Mouse (Mus musculus): ENCODE results near the gene Hspa1b. TPM values are rescaled to one million over a fixed set of nuclear protein-coding genes. Genes with fewer than 3 reads are reported as not detected.
"Not testable (repeated sequence)": the region's sequence is repeated elsewhere in the genome, so short reads cannot be mapped to it uniquely, and the experiment has no call there.

Hspa1b gene
- polyA plus RNA-seq, 1 experiment from 2014 or later = 3.0 TPM

- Histone ChIP-seq H3K4me3 (ENCODE audit: low read depth, low read length) (peak overlapping the region; percentile 74), H3K27me3 (ENCODE audit: control insufficient read depth, insufficient read depth, low read length) (no peaks in the 10 kb centered on the region), H3K27ac (replicated peaks) (peak overlapping the region; percentile 4; the same call in 1 of the 2 replicates), H3K4me1 (replicated peaks; ENCODE audit: control insufficient read depth, insufficient read depth) (peaks cover 5% of the 10 kb centered on the region; the same call in 1 of the 2 replicates), H3K36me3 (ENCODE audit: control insufficient read depth, insufficient read depth, low read length) (0 out of 2 replicates have a peak, but pooled peaks cover 7% of the 10 kb centered on the region), H3K4me2 (replicated peaks; ENCODE audit: low read depth) (peak overlapping the region; percentile 64), H3K9me3 (ENCODE audit: control insufficient read depth, low read length) (no peaks in the 10 kb centered on the region), H3K9ac (ENCODE audit: low read length) (peak overlapping the region; percentile 83)
- DNase-seq (ENCODE audit: low spot score) (no peak), ATAC-seq (ENCODE audit: low FRiP score, low TSS enrichment) (no peak)
- TF ChIP-seq EP300 (optimal IDR thresholded peaks at IDR 0.05) = no peak
- peak; percentile 48 for TF ChIP-seq CTCF (IDR thresholded peaks at IDR 0.05; ENCODE audit: low read depth)
- WGBS = 25% methylated on average over 10 of the region's 10 CpGs
These were observed 8.3 kb downstream of the Hspa1b start for GRCm38 (mm10) chr17:34950514-34951455.

- 32% methylated on average over 4 of the region's 4 CpGs for WGBS
- H3K4me1 ChIP-seq (replicated peaks; ENCODE audit: control insufficient read depth, insufficient read depth) = peaks cover 5% of the 10 kb centered on the region; the same call in 1 of the 2 replicates
- H3K9ac ChIP-seq (ENCODE audit: low read length) = no peak overlapping the region
- ATAC-seq (ENCODE audit: low FRiP score, low TSS enrichment) = no peak
- H3K4me3 ChIP-seq (ENCODE audit: low read depth, low read length) = no peak overlapping the region
- H3K4me2 ChIP-seq (replicated peaks; ENCODE audit: low read depth) = no peak overlapping the region
- H3K27me3 ChIP-seq (ENCODE audit: control insufficient read depth, insufficient read depth, low read length) = no peaks in the 10 kb centered on the region
- 0 out of 2 replicates have a peak, but pooled peaks cover 7% of the 10 kb centered on the region for H3K36me3 ChIP-seq (ENCODE audit: control insufficient read depth, insufficient read depth, low read length)
- TF ChIP-seq CTCF (IDR thresholded peaks at IDR 0.05; ENCODE audit: low read depth) (no peak), EP300 (optimal IDR thresholded peaks at IDR 0.05) (no peak)
- H3K27ac ChIP-seq (replicated peaks) = no peak overlapping the region
- H3K9me3 ChIP-seq (ENCODE audit: control insufficient read depth, low read length) = no peaks in the 10 kb centered on the region
- DNase-seq (ENCODE audit: low spot score) = no peak
These were observed 9.5 kb downstream of the Hspa1b start for GRCm38 (mm10) chr17:34949553-34949969.

- H3K4me2 ChIP-seq (replicated peaks; ENCODE audit: low read depth); H3K27me3 ChIP-seq (ENCODE audit: control insufficient read depth, insufficient read depth, low read length); H3K4me3 ChIP-seq (ENCODE audit: low read depth, low read length); H3K36me3 ChIP-seq (ENCODE audit: control insufficient read depth, insufficient read depth, low read length); H3K9me3 ChIP-seq (ENCODE audit: control insufficient read depth, low read length); ATAC-seq (ENCODE audit: low FRiP score, low TSS enrichment); H3K4me1 ChIP-seq (replicated peaks; ENCODE audit: control insufficient read depth, insufficient read depth); H3K27ac ChIP-seq (replicated peaks); DNase-seq (ENCODE audit: low spot score); H3K9ac ChIP-seq (ENCODE audit: low read length): not testable (repeated sequence)
- WGBS = 58% methylated on average over 9 of the region's 9 CpGs
These were observed 10.1 kb downstream of the Hspa1b start for GRCm38 (mm10) chr17:34948721-34949552.

- Histone ChIP-seq H3K27ac (replicated peaks) (no peak overlapping the region), H3K4me2 (replicated peaks; ENCODE audit: low read depth) (no peak overlapping the region), H3K4me1 (replicated peaks; ENCODE audit: control insufficient read depth, insufficient read depth) (peaks cover 5% of the 10 kb centered on the region; the same call in 1 of the 2 replicates), H3K36me3 (ENCODE audit: control insufficient read depth, insufficient read depth, low read length) (0 out of 2 replicates have a peak, but pooled peaks cover 7% of the 10 kb centered on the region), H3K27me3 (ENCODE audit: control insufficient read depth, insufficient read depth, low read length) (no peaks in the 10 kb centered on the region), H3K4me3 (ENCODE audit: low read depth, low read length) (no peak overlapping the region), H3K9me3 (ENCODE audit: control insufficient read depth, low read length) (no peaks in the 10 kb centered on the region), H3K9ac (ENCODE audit: low read length) (no peak overlapping the region)
- DNase-seq (ENCODE audit: low spot score) (peak; percentile 56), ATAC-seq (ENCODE audit: low FRiP score, low TSS enrichment) (no peak)
- TF ChIP-seq CTCF (IDR thresholded peaks at IDR 0.05; ENCODE audit: low read depth) (peak; percentile 70), EP300 (optimal IDR thresholded peaks at IDR 0.05) (no peak)
- 15% methylated on average over 8 of the region's 8 CpGs for WGBS
These were observed 11.4 kb downstream of the Hspa1b start for GRCm38 (mm10) chr17:34947606-34948005.

GRCm38 (mm10) chr17:34946486-34947140, 12.4 kb downstream of the Hspa1b start:
- Histone ChIP-seq H3K36me3 (ENCODE audit: control insufficient read depth, insufficient read depth, low read length) (0 out of 2 replicates have a peak, but pooled peaks cover 7% of the 10 kb centered on the region), H3K4me3 (ENCODE audit: low read depth, low read length) (no peak overlapping the region), H3K9ac (ENCODE audit: low read length) (no peak overlapping the region), H3K4me1 (replicated peaks; ENCODE audit: control insufficient read depth, insufficient read depth) (peaks cover 5% of the 10 kb centered on the region; the same call in 1 of the 2 replicates), H3K27me3 (ENCODE audit: control insufficient read depth, insufficient read depth, low read length) (no peaks in the 10 kb centered on the region), H3K9me3 (ENCODE audit: control insufficient read depth, low read length) (no peaks in the 10 kb centered on the region), H3K27ac (replicated peaks) (no peak overlapping the region), H3K4me2 (replicated peaks; ENCODE audit: low read depth) (no peak overlapping the region)
- ATAC-seq (ENCODE audit: low FRiP score, low TSS enrichment) = no peak
- no peak for DNase-seq (ENCODE audit: low spot score)
- WGBS = 86% methylated on average over 5 of the region's 5 CpGs
- TF ChIP-seq CTCF (IDR thresholded peaks at IDR 0.05; ENCODE audit: low read depth) = no peak
- TF ChIP-seq EP300 (optimal IDR thresholded peaks at IDR 0.05) = no peak
